ENCODE assay signal across 16 mouse cellular contexts in genomic region chr4:55243091-55244058, GRCm38 (mm10).
DNase-seq lines count a peak whose midpoint lies in the region; ATAC-seq and TF ChIP-seq lines count a peak whose summit lies in the region.
"Had no signal": no experiment of that assay in that cellular context is flagged by ENCODE, and none has a peak within 500 bp of the region (broad histone marks: within the 10 kb centered on the region; RNA-seq: fewer than 3 reads in every experiment).

No protein-coding gene starts in this region.

- TF ChIP-seq CTCF in midbrain, postnatal 0 days (IDR thresholded peaks at IDR 0.05) = no peak

- 0 out of 2 replicates have a peak, but pooled peaks cover 5% of the 10 kb centered on the region for H3K27me3 ChIP-seq in forebrain, embryonic 10.5 days (ENCODE audit: poor library complexity, severe bottlenecking)
- H3K27me3 ChIP-seq in forebrain, embryonic 16.5 days (replicated peaks; ENCODE audit: control insufficient read depth, insufficient read depth, low read length) = no peaks in the 10 kb centered on the region
- no peaks in the 10 kb centered on the region for H3K27me3 ChIP-seq in midbrain, embryonic 13.5 days
- H3K27me3 ChIP-seq in midbrain, postnatal 0 days (ENCODE audit: insufficient read depth, low read length) = no peaks in the 10 kb centered on the region
- H3K27me3 ChIP-seq in intestine, embryonic 15.5 days (replicated peaks) = no peaks in the 10 kb centered on the region
- H3K27me3 ChIP-seq: kidney, embryonic 15.5 days; stomach, embryonic 15.5 days had no signal

- H3K27ac ChIP-seq in forebrain, embryonic 10.5 days = peak overlapping the region; percentile 51
- no peak overlapping the region for H3K27ac ChIP-seq in forebrain, embryonic 16.5 days (ENCODE audit: low read length)
- H3K27ac ChIP-seq in midbrain, embryonic 13.5 days = no peak overlapping the region
- H3K27ac ChIP-seq in midbrain, postnatal 0 days (ENCODE audit: low read depth, low read length) = no peak overlapping the region
- H3K27ac ChIP-seq in intestine, embryonic 15.5 days = no peak overlapping the region
- H3K27ac ChIP-seq: kidney, embryonic 15.5 days; layer of hippocampus, adult 2 months; stomach, embryonic 15.5 days had no signal

- no peak overlapping the region for H3K9ac ChIP-seq in forebrain, embryonic 16.5 days (replicated peaks; ENCODE audit: low read depth, low read length)
- no peak overlapping the region for H3K9ac ChIP-seq in midbrain, embryonic 13.5 days (replicated peaks)
- H3K9ac ChIP-seq in midbrain, postnatal 0 days (replicated peaks; ENCODE audit: low read length, poor library complexity, severe bottlenecking) = no peak overlapping the region
- no peak overlapping the region for H3K9ac ChIP-seq in intestine, embryonic 15.5 days
- H3K9ac ChIP-seq: kidney, embryonic 15.5 days; lung, embryonic 14.5 days; stomach, embryonic 15.5 days had no signal

- H3K4me1 ChIP-seq in forebrain, embryonic 10.5 days = peaks cover 34% of the 10 kb centered on the region
- 0 out of 2 replicates have a peak, but pooled peaks cover 3% of the 10 kb centered on the region for H3K4me1 ChIP-seq in forebrain, embryonic 16.5 days (replicated peaks; ENCODE audit: control insufficient read depth, insufficient read depth, low read length)
- peaks cover 10% of the 10 kb centered on the region for H3K4me1 ChIP-seq in midbrain, embryonic 13.5 days (replicated peaks)
- H3K4me1 ChIP-seq in midbrain, postnatal 0 days (ENCODE audit: insufficient read depth, low read length) = no peaks in the 10 kb centered on the region
- H3K4me1 ChIP-seq in intestine, embryonic 15.5 days (replicated peaks) = no peaks in the 10 kb centered on the region
- H3K4me1 ChIP-seq: kidney, embryonic 15.5 days; stomach, embryonic 15.5 days had no signal

- ATAC-seq in forebrain, embryonic 16.5 days = no peak
- peak; percentile 53 for ATAC-seq in midbrain, embryonic 13.5 days
- ATAC-seq in midbrain, postnatal 0 days (ENCODE audit: low FRiP score) = no peak
- no peak for ATAC-seq in intestine, embryonic 15.5 days

- DNase-seq in forebrain, embryonic 10.5 days (ENCODE audit: extremely low spot score, low spot score) = no peak
- no peak for DNase-seq in midbrain, postnatal 0 days (ENCODE audit: low spot score)
- peak; percentile 21 for DNase-seq in neural tube, embryonic 10.5 days (ENCODE audit: extremely low spot score, low spot score)
- DNase-seq in kidney, postnatal 25 days = no peak
- no peak for DNase-seq in gastrocnemius, postnatal 4 days (ENCODE audit: low spot score in 2 of 2)
- DNase-seq: cerebellum, adult 9-11 months; heart, adult 18-20 months; lung, embryonic 14.5 days had no signal

- H3K9me3 ChIP-seq in forebrain, embryonic 10.5 days = no peaks in the 10 kb centered on the region
- H3K9me3 ChIP-seq in forebrain, embryonic 16.5 days (ENCODE audit: control insufficient read depth, low read length) = no peaks in the 10 kb centered on the region
- H3K9me3 ChIP-seq in midbrain, embryonic 13.5 days = no peaks in the 10 kb centered on the region
- H3K9me3 ChIP-seq in midbrain, postnatal 0 days (ENCODE audit: low read length) = no peaks in the 10 kb centered on the region
- no peaks in the 10 kb centered on the region for H3K9me3 ChIP-seq in intestine, embryonic 15.5 days
- H3K9me3 ChIP-seq: kidney, embryonic 15.5 days; stomach, embryonic 15.5 days had no signal

- H3K4me2 ChIP-seq in forebrain, embryonic 16.5 days (ENCODE audit: low read length) = no peak overlapping the region
- no peak overlapping the region for H3K4me2 ChIP-seq in midbrain, embryonic 13.5 days (replicated peaks)
- H3K4me2 ChIP-seq in midbrain, postnatal 0 days (ENCODE audit: low read depth, low read length, poor library complexity, severe bottlenecking) = no peak overlapping the region
- no peak overlapping the region for H3K4me2 ChIP-seq in intestine, embryonic 15.5 days (replicated peaks)
- H3K4me2 ChIP-seq: kidney, embryonic 15.5 days; liver, embryonic 11.5 days; lung, embryonic 14.5 days; stomach, embryonic 15.5 days had no signal

- 76% methylated on average over 13 of the region's 14 CpGs for WGBS in forebrain, embryonic 10.5 days
- WGBS in forebrain, embryonic 16.5 days = 61% methylated on average over 14 of the region's 14 CpGs
- 37% methylated on average over 14 of the region's 14 CpGs for WGBS in midbrain, embryonic 13.5 days
- 47% methylated on average over 14 of the region's 14 CpGs for WGBS in midbrain, postnatal 0 days
- WGBS in intestine, embryonic 15.5 days = 73% methylated on average over 14 of the region's 14 CpGs

- no peak overlapping the region for H3K4me3 ChIP-seq in forebrain, embryonic 10.5 days
- no peak overlapping the region for H3K4me3 ChIP-seq in forebrain, embryonic 16.5 days (replicated peaks; ENCODE audit: low read length)
- H3K4me3 ChIP-seq in midbrain, embryonic 13.5 days (replicated peaks) = no peak overlapping the region
- no peak overlapping the region for H3K4me3 ChIP-seq in midbrain, postnatal 0 days (ENCODE audit: low read depth, low read length)
- no peak overlapping the region for H3K4me3 ChIP-seq in intestine, embryonic 15.5 days (replicated peaks)
- H3K4me3 ChIP-seq: kidney, embryonic 15.5 days; layer of hippocampus, adult 2 months; myocyte; stomach, embryonic 15.5 days had no signal

- H3K36me3 ChIP-seq in forebrain, embryonic 10.5 days (replicated peaks) = no peaks in the 10 kb centered on the region
- no peaks in the 10 kb centered on the region for H3K36me3 ChIP-seq in forebrain, embryonic 16.5 days (ENCODE audit: control insufficient read depth, insufficient read depth)
- no peaks in the 10 kb centered on the region for H3K36me3 ChIP-seq in midbrain, embryonic 13.5 days
- no peaks in the 10 kb centered on the region for H3K36me3 ChIP-seq in midbrain, postnatal 0 days (ENCODE audit: insufficient read depth, low read length)
- H3K36me3 ChIP-seq in intestine, embryonic 15.5 days = no peaks in the 10 kb centered on the region
- H3K36me3 ChIP-seq: kidney, embryonic 15.5 days; stomach, embryonic 15.5 days had no signal
